Mouse (Mus musculus) forebrain, embryonic 14.5 days (tissue): ENCODE results near the gene 4930430F08Rik. TPM values are rescaled to one million over a fixed set of nuclear protein-coding genes. Genes with fewer than 3 reads are reported as not detected.

Source experiments
- ATAC-seq: fragments of 200-750 bp; cut with Nextera tagmentation; 2 replicates; pipeline ENCODE4 v1.8.0; 2017; ENCODE audit warnings: mild to moderate bottlenecking, moderate library complexity
- DNase-seq: peaks from one replicate; pipeline ENCODE4 v3.0.0-alpha.2; 2015; ENCODE audit warnings: low spot score
- H3K27ac ChIP-seq: fragments of 300-500 bp; sonication (generic); 2 replicates; pipeline ENCODE4 v1.5.1; 2014; ENCODE audit warnings: low read depth, mild to moderate bottlenecking, control low read depth, low read length, moderate library complexity
- H3K27me3 ChIP-seq: fragments of 300-500 bp; sonication (generic); replicated peaks from 2 replicates; pipeline ENCODE4 v1.6.1; 2014; ENCODE audit warnings: low read length, control low read depth, mixed read lengths; ENCODE audit not compliant: control insufficient read depth, insufficient read depth
- H3K36me3 ChIP-seq: fragments of 300-500 bp; sonication (generic); 2 replicates; pipeline ENCODE4 v1.6.1; 2014; ENCODE audit warnings: low read length, control low read depth; ENCODE audit not compliant: control insufficient read depth, insufficient read depth
- H3K4me1 ChIP-seq: fragments of 300-500 bp; sonication (generic); 2 replicates; pipeline ENCODE4 v1.6.1; 2014; ENCODE audit warnings: antibody characterized with exemption, low read length, control low read depth; ENCODE audit not compliant: control insufficient read depth, insufficient read depth
- H3K4me2 ChIP-seq: fragments of 300-500 bp; sonication (generic); 2 replicates; pipeline ENCODE4 v1.6.1; 2014; ENCODE audit warnings: mild to moderate bottlenecking, control low read depth, low read length
- H3K4me3 ChIP-seq: fragments of 300-500 bp; sonication (generic); 2 replicates; pipeline ENCODE4 v1.5.1; 2014; ENCODE audit warnings: low read depth, low read length, control low read depth
- H3K9ac ChIP-seq: fragments of 300-500 bp; sonication (generic); 2 replicates; pipeline ENCODE4 v1.6.1; 2014; ENCODE audit warnings: mild to moderate bottlenecking, low read length, control low read depth, moderate library complexity
- H3K9me3 ChIP-seq: fragments of 300-500 bp; sonication (generic); replicated peaks from 2 replicates; pipeline ENCODE4 v1.6.1; 2016; ENCODE audit warnings: low read length, control low read depth, mixed read lengths; ENCODE audit not compliant: control insufficient read depth
- WGBS: fragments of 180-500 bp; shearing (Covaris S2); extraction: QIAGEN DNeasy Blood & Tissue Kit; methylation state at CpG from one replicate; pipeline ENCODE4 v1.1.7; 2014; 5-methylcytosine and 5-hydroxymethylcytosine counted together
- polyA plus RNA-seq: library from polyadenylated mRNA; unstranded; fragments of >200 nt; fragmentation: Nextera tagmentation; extraction: Ambion mirVana; gene quantifications from 2 replicates; pipeline ENCODE4 v1.2.1, GENCODE M21; 2014

4930430F08Rik gene
- polyA plus RNA-seq, 1 experiment from 2014 or later: 14.9 TPM

- no peak overlapping the region for H3K4me2 ChIP-seq
- H3K9ac ChIP-seq: no peak overlapping the region
- no peak overlapping the region for H3K4me3 ChIP-seq
- no peaks in the 10 kb centered on the region for H3K36me3 ChIP-seq
- peak; percentile 5 for DNase-seq
- ATAC-seq: peak; percentile 63; the same call in 1 of the 2 replicates
- H3K27ac ChIP-seq: no peak overlapping the region
- H3K4me1 ChIP-seq: no peaks in the 10 kb centered on the region
- no peaks in the 10 kb centered on the region for H3K9me3 ChIP-seq
- no peaks in the 10 kb centered on the region for H3K27me3 ChIP-seq
- 77% methylated on average over 3 of the region's 3 CpGs for WGBS
Measured at GRCm38 (mm10) chr10:100556566-100557175, 33.6 kb downstream of the 4930430F08Rik start.

GRCm38 (mm10) chr10:100524499-100525390 is 65.5 kb downstream of the 4930430F08Rik start:
- no peak overlapping the region for H3K9ac ChIP-seq
- no peaks in the 10 kb centered on the region for H3K9me3 ChIP-seq
- H3K27me3 ChIP-seq: no peaks in the 10 kb centered on the region
- peaks cover 9% of the 10 kb centered on the region; the same call in 1 of the 2 replicates for H3K36me3 ChIP-seq
- H3K4me2 ChIP-seq: no peak overlapping the region
- no peak overlapping the region for H3K4me3 ChIP-seq
- DNase-seq (no peak), ATAC-seq (no peak)
- no peaks in the 10 kb centered on the region for H3K4me1 ChIP-seq
- WGBS: 93% methylated on average over 9 of the region's 9 CpGs
- H3K27ac ChIP-seq: no peak overlapping the region

- 53% methylated on average over 9 of the region's 9 CpGs for WGBS
- Histone ChIP-seq H3K36me3 (peaks cover 15% of the 10 kb centered on the region; the same call in 1 of the 2 replicates), H3K4me1 (no peaks in the 10 kb centered on the region), H3K9me3 (no peaks in the 10 kb centered on the region), H3K27me3 (no peaks in the 10 kb centered on the region), H3K9ac (no peak overlapping the region), H3K4me2 (no peak overlapping the region), H3K27ac (no peak overlapping the region), H3K4me3 (no peak overlapping the region)
- DNase-seq: no peak
- ATAC-seq: no peak
Measured at GRCm38 (mm10) chr10:100522330-100522729, 67.9 kb downstream of the 4930430F08Rik start.

Other genes with a start within 250 kb of the 4930430F08Rik start
- gene Gm4302, start 249.6 kb downstream of the 4930430F08Rik start, polyA plus RNA-seq: not detected in 2 replicates
- gene Gm4303, start 244.5 kb downstream of the 4930430F08Rik start, polyA plus RNA-seq: not detected in 2 replicates
- gene Gm4305, start 239.3 kb downstream of the 4930430F08Rik start, polyA plus RNA-seq: not detected in 2 replicates
- gene Gm4307, start 229.1 kb downstream of the 4930430F08Rik start, polyA plus RNA-seq: not detected in 2 replicates
- not detected in 2 replicates for gene Gm4312, start 207.9 kb downstream of the 4930430F08Rik start, polyA plus RNA-seq
- gene Tmtc3, start 103.1 kb downstream of the 4930430F08Rik start, polyA plus RNA-seq: 6.6 and 9.7 TPM in 2 replicates
- 4.9 and 6.0 TPM in 2 replicates for gene Cep290, start 102.9 kb downstream of the 4930430F08Rik start, polyA plus RNA-seq
- not detected in 2 replicates for gene 1700017N19Rik, start 61 bp upstream of the 4930430F08Rik start, polyA plus RNA-seq